Comparison of ENCODE assay signal across 8 mouse cellular contexts in the genomic region with DNA sequence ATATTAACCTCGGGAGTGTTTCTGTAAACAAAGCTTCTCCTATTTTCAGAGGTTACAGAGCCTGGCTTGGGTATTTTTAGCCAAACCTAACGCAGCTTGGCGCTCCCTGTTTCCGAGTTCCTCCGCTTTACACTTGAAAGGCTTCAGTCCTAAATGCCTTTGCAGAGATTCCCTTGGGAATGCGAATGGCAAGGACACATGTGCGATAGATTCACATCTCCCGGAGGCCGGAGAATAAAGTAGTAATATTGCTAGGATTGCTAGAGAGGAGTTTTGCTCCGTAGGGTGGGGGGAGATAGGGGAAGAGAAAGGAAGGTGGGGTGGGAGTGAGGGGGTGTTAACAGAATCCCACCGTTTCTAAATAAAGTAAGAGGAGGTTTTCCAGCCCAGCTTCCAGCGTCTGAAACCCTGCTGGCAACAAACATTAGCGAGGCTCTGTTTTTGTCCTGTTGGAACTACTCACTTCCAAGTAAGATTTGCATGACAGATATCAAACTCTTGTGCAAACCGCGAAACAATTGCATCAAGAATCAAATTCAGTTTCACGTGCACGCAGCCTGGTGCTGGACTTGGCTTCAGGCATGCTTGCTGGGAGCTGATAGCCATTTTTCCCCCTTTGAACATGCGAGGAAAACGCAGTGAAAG. TPM values are rescaled to one million over a fixed set of nuclear protein-coding genes. Genes with fewer than 3 reads are reported as not detected.
DNase-seq lines count a peak whose midpoint lies in the region; ATAC-seq and TF ChIP-seq lines count a peak whose summit lies in the region.

No protein-coding gene starts in this region.

- H3K4me2 ChIP-seq in kidney, postnatal 0 days (ENCODE audit: low read length) = peak overlapping the region; percentile 87
- H3K4me2 ChIP-seq in forebrain, embryonic 13.5 days = peak overlapping the region; percentile 74
- peak overlapping the region; percentile 92 for H3K4me2 ChIP-seq in hindbrain, postnatal 0 days (ENCODE audit: low read depth, low read length)
- peak overlapping the region; percentile 88 for H3K4me2 ChIP-seq in midbrain, embryonic 12.5 days (replicated peaks)

- H3K9ac ChIP-seq in kidney, postnatal 0 days (ENCODE audit: low read depth, low read length) = peak overlapping the region; percentile 64
- H3K9ac ChIP-seq in forebrain, embryonic 13.5 days = peak overlapping the region; percentile 70
- peak overlapping the region; percentile 56 for H3K9ac ChIP-seq in hindbrain, postnatal 0 days (replicated peaks; ENCODE audit: low read length)
- peak overlapping the region; percentile 59 for H3K9ac ChIP-seq in midbrain, embryonic 12.5 days (replicated peaks)

- H3K4me3 ChIP-seq in kidney, postnatal 0 days (replicated peaks; ENCODE audit: low read depth, low read length) = peak overlapping the region; percentile 47
- H3K4me3 ChIP-seq in forebrain, embryonic 13.5 days = peak overlapping the region; percentile 50
- H3K4me3 ChIP-seq in hindbrain, postnatal 0 days (ENCODE audit: low read length) = peak overlapping the region; percentile 52
- peak overlapping the region; percentile 49 for H3K4me3 ChIP-seq in midbrain, embryonic 12.5 days

- H3K4me1 ChIP-seq in kidney, postnatal 0 days (replicated peaks; ENCODE audit: insufficient read depth, low read length) = peaks cover 16% of the 10 kb centered on the region
- H3K4me1 ChIP-seq in forebrain, embryonic 13.5 days = peaks cover 50% of the 10 kb centered on the region
- no peaks in the 10 kb centered on the region; the same call in 1 of the 2 replicates for H3K4me1 ChIP-seq in hindbrain, postnatal 0 days (ENCODE audit: insufficient read depth, low read length)
- H3K4me1 ChIP-seq in midbrain, embryonic 12.5 days = peaks cover 36% of the 10 kb centered on the region

- no peak for TF ChIP-seq CTCF in kidney, postnatal 0 days (IDR thresholded peaks at IDR 0.05; ENCODE audit: low read depth)
- TF ChIP-seq CTCF in hindbrain, postnatal 0 days (IDR thresholded peaks at IDR 0.05; ENCODE audit: low read depth) = no peak

- no peaks in the 10 kb centered on the region for H3K27me3 ChIP-seq in kidney, postnatal 0 days (ENCODE audit: insufficient read depth, low read length)
- H3K27me3 ChIP-seq in forebrain, embryonic 13.5 days = peaks cover 29% of the 10 kb centered on the region
- no peaks in the 10 kb centered on the region for H3K27me3 ChIP-seq in hindbrain, postnatal 0 days (ENCODE audit: insufficient read depth, low read length)
- peaks cover 15% of the 10 kb centered on the region; the same call in 1 of the 2 replicates for H3K27me3 ChIP-seq in midbrain, embryonic 12.5 days

- peak overlapping the region; percentile 60 for H3K27ac ChIP-seq in kidney, postnatal 0 days
- H3K27ac ChIP-seq in forebrain, embryonic 13.5 days = peak overlapping the region; percentile 82
- H3K27ac ChIP-seq in hindbrain, postnatal 0 days = peak overlapping the region; percentile 65
- H3K27ac ChIP-seq in midbrain, embryonic 12.5 days (replicated peaks) = peak overlapping the region; percentile 88

- no peaks in the 10 kb centered on the region for H3K36me3 ChIP-seq in kidney, postnatal 0 days (ENCODE audit: insufficient read depth, low read length)
- no peaks in the 10 kb centered on the region for H3K36me3 ChIP-seq in forebrain, embryonic 13.5 days (ENCODE audit: poor library complexity, severe bottlenecking)
- H3K36me3 ChIP-seq in hindbrain, postnatal 0 days (ENCODE audit: insufficient read depth, low read length) = no peaks in the 10 kb centered on the region
- H3K36me3 ChIP-seq in midbrain, embryonic 12.5 days = no peaks in the 10 kb centered on the region

- WGBS in kidney, postnatal 0 days = 1% methylated on average over 19 of the region's 19 CpGs
- WGBS in forebrain, embryonic 13.5 days = 1% methylated on average over 19 of the region's 19 CpGs
- WGBS in hindbrain, postnatal 0 days = under 1% methylated on average over 19 of the region's 19 CpGs
- WGBS in midbrain, embryonic 12.5 days = under 1% methylated on average over 19 of the region's 19 CpGs

- H3K9me3 ChIP-seq in kidney, postnatal 0 days (replicated peaks; ENCODE audit: low read length) = no peaks in the 10 kb centered on the region
- H3K9me3 ChIP-seq in forebrain, embryonic 13.5 days (replicated peaks) = no peaks in the 10 kb centered on the region
- no peaks in the 10 kb centered on the region for H3K9me3 ChIP-seq in hindbrain, postnatal 0 days (ENCODE audit: low read length)
- no peaks in the 10 kb centered on the region for H3K9me3 ChIP-seq in midbrain, embryonic 12.5 days

- no peak for ATAC-seq in kidney, postnatal 0 days (replicated peaks; ENCODE audit: low FRiP score, low read depth)
- no peak for ATAC-seq in forebrain, embryonic 13.5 days
- ATAC-seq in hindbrain, postnatal 0 days = no peak
- ATAC-seq in midbrain, embryonic 12.5 days (ENCODE audit: low FRiP score, low read depth) = no peak

- DNase-seq in kidney, postnatal 0 days (ENCODE audit: low spot score) = peak; percentile 50
- DNase-seq in kidney, adult 11 months = no peak
- peak; percentile 65 for DNase-seq in hindbrain, postnatal 0 days (ENCODE audit: low spot score)
- DNase-seq in yolk sac, embryonic 10.5 days (ENCODE audit: low spot score) = no peak
- no peak for DNase-seq in layer of hippocampus, postnatal 36 days
- DNase-seq in thymus, postnatal 14 days = no peak

RNA-seq across cellular contexts. Expression of gene Tnfrsf19, which starts 0.7 kb away (rescaled TPM):
- polyA plus RNA-seq in kidney, postnatal 0 days (2015; fragmentation: Nextera tagmentation; extraction: Ambion mirVana) = 13.8 and 14.3 TPM in 2 replicates
- polyA plus RNA-seq in forebrain, embryonic 13.5 days (2015; fragmentation: Nextera tagmentation; extraction: Ambion mirVana) = 61.3 and 84.4 TPM in 2 replicates
- total RNA-seq in hindbrain, postnatal 0 days (2014; rRNA removed) = 42.2 and 51.6 TPM in 2 replicates
- 28.9 and 29.0 TPM in 2 replicates for polyA plus RNA-seq in hindbrain, postnatal 0 days (2015; fragmentation: Nextera tagmentation; extraction: Ambion mirVana)
- 70.2 and 80.5 TPM in 2 replicates for polyA plus RNA-seq in midbrain, embryonic 12.5 days (2016; fragmentation: Nextera tagmentation; extraction: Ambion mirVana)
- total RNA-seq in layer of hippocampus, postnatal 36 days (2021) = 10 to 100 TPM; 48.4 to 48.7 TPM

Comparison
In these comparisons a context has a peak if more than half of its experiments do, and no peak if none do; other contexts are left out.
1. DNase-seq: peak in kidney, postnatal 0 days (single experiment) and hindbrain, postnatal 0 days (single experiment); none in kidney, adult 11 months (single experiment), yolk sac, embryonic 10.5 days (single experiment), layer of hippocampus, postnatal 36 days (0 of 2) and thymus, postnatal 14 days (single experiment).
2. Peak in every context shown above with its lines, with median percentiles within 50 percentile points of each other: H3K27ac ChIP-seq, H3K4me2 ChIP-seq, H3K4me3 ChIP-seq and H3K9ac ChIP-seq.